Mouse (Mus musculus): ENCODE data around the gene Ifna6. TPM values are rescaled to one million over a fixed set of nuclear protein-coding genes. Genes with fewer than 3 reads are reported as not detected.
"Not testable (repeated sequence)": the region's sequence is repeated elsewhere in the genome, so short reads cannot be mapped to it uniquely, and the experiment has no call there.

Ifna6 gene
- polyA plus RNA-seq, 1 experiment from 2014 or later = not detected

GRCm38 (mm10) chr4:88815928-88816327 lies 11.3 kb upstream of the Ifna6 start, which contains the start of gene Ifna7:
Gene Ifna7, plus strand, starts transcription at chr4:88816228.
- Histone ChIP-seq H3K4me3 (ENCODE audit: low read depth, low read length) (no peak within 1 kb of the TSS), H3K9me3 (ENCODE audit: control insufficient read depth, low read length) (no peaks in the 10 kb centered on the region), H3K4me2 (replicated peaks; ENCODE audit: low read depth) (no peak within 1 kb of the TSS), H3K27ac (replicated peaks) (no peak within 1 kb of the TSS), H3K4me1 (replicated peaks; ENCODE audit: control insufficient read depth, insufficient read depth) (no peaks in the 10 kb centered on the region), H3K9ac (ENCODE audit: low read length) (no peak within 1 kb of the TSS), H3K36me3 (ENCODE audit: control insufficient read depth, insufficient read depth, low read length) (no peaks in the 10 kb centered on the region), H3K27me3 (ENCODE audit: control insufficient read depth, insufficient read depth, low read length) (no peaks in the 10 kb centered on the region)
- WGBS = 54% methylated on average over 3 of the region's 3 CpGs
- TF ChIP-seq EP300 (optimal IDR thresholded peaks at IDR 0.05) (no peak), CTCF (IDR thresholded peaks at IDR 0.05; ENCODE audit: low read depth) (no peak)
- DNase-seq (ENCODE audit: low spot score) (no peak), ATAC-seq (ENCODE audit: low FRiP score, low TSS enrichment) (no peak)

GRCm38 (mm10) chr4:88819659-88820058 lies 7.6 kb upstream of the Ifna6 start, which contains the start of gene Ifna11:
Gene Ifna11, plus strand, starts transcription at chr4:88819959.
- no peak within 1 kb of the TSS for H3K4me3 ChIP-seq (ENCODE audit: low read depth, low read length)
- H3K36me3 ChIP-seq (ENCODE audit: control insufficient read depth, insufficient read depth, low read length) = no peaks in the 10 kb centered on the region
- H3K9me3 ChIP-seq (ENCODE audit: control insufficient read depth, low read length) = no peaks in the 10 kb centered on the region
- H3K4me2 ChIP-seq (replicated peaks; ENCODE audit: low read depth) = no peak within 1 kb of the TSS
- no peak for TF ChIP-seq CTCF (IDR thresholded peaks at IDR 0.05; ENCODE audit: low read depth)
- TF ChIP-seq EP300 (optimal IDR thresholded peaks at IDR 0.05) = no peak
- ATAC-seq (ENCODE audit: low FRiP score, low TSS enrichment) (no peak), DNase-seq (ENCODE audit: low spot score) (no peak)
- H3K27me3 ChIP-seq (ENCODE audit: control insufficient read depth, insufficient read depth, low read length) = no peaks in the 10 kb centered on the region
- 100% methylated on average over 1 of the region's 1 CpGs for WGBS
- no peak within 1 kb of the TSS for H3K9ac ChIP-seq (ENCODE audit: low read length)
- H3K27ac ChIP-seq (replicated peaks) = no peak within 1 kb of the TSS
- no peaks in the 10 kb centered on the region for H3K4me1 ChIP-seq (replicated peaks; ENCODE audit: control insufficient read depth, insufficient read depth)

DNA sequence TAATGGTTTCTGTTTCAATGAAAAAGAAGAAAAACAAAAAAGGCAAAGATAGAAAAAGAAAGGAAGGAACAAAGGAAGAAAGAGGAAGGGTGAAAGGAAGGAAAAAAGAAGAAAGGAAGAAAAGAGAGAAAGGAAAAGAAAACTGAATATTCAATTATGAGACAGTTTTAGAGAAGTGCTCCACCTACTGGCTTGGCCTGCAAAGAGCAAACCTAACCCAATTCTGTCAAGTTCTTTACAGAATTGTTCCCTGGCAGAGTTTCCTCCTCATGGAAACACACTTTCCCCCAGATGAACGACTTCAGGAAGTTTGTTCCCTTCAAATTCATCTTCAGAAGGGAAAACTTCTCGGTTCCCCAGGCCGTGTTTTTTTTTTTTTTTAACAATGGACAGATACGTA lies 4.2 kb upstream of the Ifna6 start:
- no peaks in the 10 kb centered on the region for H3K9me3 ChIP-seq (ENCODE audit: control insufficient read depth, low read length)
- no peaks in the 10 kb centered on the region for H3K27me3 ChIP-seq (ENCODE audit: control insufficient read depth, insufficient read depth, low read length)
- WGBS = 21% methylated on average over 4 of the region's 4 CpGs
- ATAC-seq (ENCODE audit: low FRiP score, low TSS enrichment) = no peak
- no peaks in the 10 kb centered on the region for H3K4me1 ChIP-seq (replicated peaks; ENCODE audit: control insufficient read depth, insufficient read depth)
- no peak for DNase-seq (ENCODE audit: low spot score)
- H3K4me3 ChIP-seq (ENCODE audit: low read depth, low read length) = no peak overlapping the region
- no peak overlapping the region for H3K4me2 ChIP-seq (replicated peaks; ENCODE audit: low read depth)
- H3K36me3 ChIP-seq (ENCODE audit: control insufficient read depth, insufficient read depth, low read length) = no peaks in the 10 kb centered on the region
- no peak overlapping the region for H3K9ac ChIP-seq (ENCODE audit: low read length)
- TF ChIP-seq EP300 (optimal IDR thresholded peaks at IDR 0.05) = no peak
- TF ChIP-seq CTCF (IDR thresholded peaks at IDR 0.05; ENCODE audit: low read depth) = peak; percentile 71
- H3K27ac ChIP-seq (replicated peaks) = no peak overlapping the region

DNA sequence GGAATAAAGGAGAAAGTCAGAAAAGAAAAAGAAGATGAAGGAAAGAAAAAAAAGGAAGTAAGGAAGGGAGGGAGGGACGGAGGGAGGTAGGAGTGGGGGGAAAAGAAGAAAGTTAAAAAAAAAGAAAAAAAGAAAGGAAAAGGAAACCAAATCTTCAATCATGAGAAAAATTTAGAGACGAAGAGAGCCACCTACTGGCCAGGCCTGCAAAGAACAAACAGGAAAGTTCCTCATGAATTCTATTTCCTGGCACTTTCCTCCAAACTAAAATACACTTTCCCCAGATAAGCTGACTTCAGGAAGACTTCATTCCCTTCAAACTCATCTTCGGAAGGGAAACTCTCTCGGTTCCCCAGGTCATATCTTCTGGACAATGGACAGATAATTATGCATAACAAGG lies 3.3 kb downstream of the Ifna6 start:
- TF ChIP-seq CTCF (IDR thresholded peaks at IDR 0.05; ENCODE audit: low read depth) (peak; percentile 66), EP300 (optimal IDR thresholded peaks at IDR 0.05) (no peak)

GRCm38 (mm10) chr4:88835225-88835624 lies 8.0 kb downstream of the Ifna6 start, which contains the start of gene Ifna5:
Gene Ifna5, plus strand, starts transcription at chr4:88835525.
- not testable (repeated sequence) for H3K9ac ChIP-seq (ENCODE audit: low read length); H3K27me3 ChIP-seq (ENCODE audit: control insufficient read depth, insufficient read depth, low read length); ATAC-seq (ENCODE audit: low FRiP score, low TSS enrichment); DNase-seq (ENCODE audit: low spot score); H3K4me3 ChIP-seq (ENCODE audit: low read depth, low read length); H3K27ac ChIP-seq (replicated peaks); H3K9me3 ChIP-seq (ENCODE audit: control insufficient read depth, low read length); H3K36me3 ChIP-seq (ENCODE audit: control insufficient read depth, insufficient read depth, low read length); H3K4me1 ChIP-seq (replicated peaks; ENCODE audit: control insufficient read depth, insufficient read depth); H3K4me2 ChIP-seq (replicated peaks; ENCODE audit: low read depth)
- 64% methylated on average over 1 of the region's 1 CpGs for WGBS

More for the DNA sequence above, 3.3 kb downstream of the Ifna6 start:
- Histone ChIP-seq H3K27me3 (ENCODE audit: control insufficient read depth, insufficient read depth, low read length) (no peaks in the 10 kb centered on the region), H3K4me3 (ENCODE audit: low read depth, low read length) (no peak overlapping the region), H3K4me1 (replicated peaks; ENCODE audit: control insufficient read depth, insufficient read depth) (no peaks in the 10 kb centered on the region), H3K27ac (replicated peaks) (no peak overlapping the region), H3K36me3 (ENCODE audit: control insufficient read depth, insufficient read depth, low read length) (no peaks in the 10 kb centered on the region), H3K9me3 (ENCODE audit: control insufficient read depth, low read length) (no peaks in the 10 kb centered on the region), H3K4me2 (replicated peaks; ENCODE audit: low read depth) (no peak overlapping the region), H3K9ac (ENCODE audit: low read length) (no peak overlapping the region)
- ATAC-seq (ENCODE audit: low FRiP score, low TSS enrichment) = no peak
- 32% methylated on average over 4 of the region's 4 CpGs for WGBS
- DNase-seq (ENCODE audit: low spot score) = peak; percentile 31

GRCm38 (mm10) chr4:88838828-88839227 lies 11.6 kb downstream of the Ifna6 start:
- no peak overlapping the region for H3K27ac ChIP-seq (replicated peaks)
- H3K4me3 ChIP-seq (ENCODE audit: low read depth, low read length) = no peak overlapping the region
- H3K9ac ChIP-seq (ENCODE audit: low read length) = no peak overlapping the region
- no peak for ATAC-seq (ENCODE audit: low FRiP score, low TSS enrichment)
- no peaks in the 10 kb centered on the region for H3K4me1 ChIP-seq (replicated peaks; ENCODE audit: control insufficient read depth, insufficient read depth)
- peak; percentile 20 for DNase-seq (ENCODE audit: low spot score)
- TF ChIP-seq CTCF (IDR thresholded peaks at IDR 0.05; ENCODE audit: low read depth) (peak; percentile 68), EP300 (optimal IDR thresholded peaks at IDR 0.05) (no peak)
- no peaks in the 10 kb centered on the region for H3K9me3 ChIP-seq (ENCODE audit: control insufficient read depth, low read length)
- H3K4me2 ChIP-seq (replicated peaks; ENCODE audit: low read depth) = no peak overlapping the region
- WGBS = 30% methylated on average over 3 of the region's 3 CpGs
- no peaks in the 10 kb centered on the region for H3K36me3 ChIP-seq (ENCODE audit: control insufficient read depth, insufficient read depth, low read length)
- no peaks in the 10 kb centered on the region for H3K27me3 ChIP-seq (ENCODE audit: control insufficient read depth, insufficient read depth, low read length)

Measured in stomach, postnatal 0 days (tissue).